Mouse (Mus musculus) midbrain, embryonic 12.5 days (tissue): ENCODE results near the gene Procr. TPM values are rescaled to one million over a fixed set of nuclear protein-coding genes. Genes with fewer than 3 reads are reported as not detected.
A peak's percentile ranks its signal among the peaks of the same experiment; 100 is the strongest.

Source experiments
- ATAC-seq: fragments of 200-750 bp; cut with Nextera tagmentation; 2 replicates; pipeline ENCODE4 v1.8.0; 2017; ENCODE audit warnings: low read depth, moderate TSS enrichment, moderate library complexity; ENCODE audit not compliant: low FRiP score
- H3K27ac ChIP-seq: fragments of 300-500 bp; sonication (generic); replicated peaks from 2 replicates; pipeline ENCODE4 v1.5.1; 2016; ENCODE audit warnings: mild to moderate bottlenecking
- H3K27me3 ChIP-seq: fragments of 300-500 bp; sonication (generic); 2 replicates; pipeline ENCODE4 v1.6.1; 2016; ENCODE audit warnings: mild to moderate bottlenecking
- H3K36me3 ChIP-seq: fragments of 300-500 bp; sonication (generic); 2 replicates; pipeline ENCODE4 v1.6.1; 2016
- H3K4me1 ChIP-seq: fragments of 300-500 bp; sonication (generic); 2 replicates; pipeline ENCODE4 v1.6.1; 2016
- H3K4me2 ChIP-seq: fragments of 300-500 bp; sonication (generic); replicated peaks from 2 replicates; pipeline ENCODE4 v1.6.1; 2016; ENCODE audit warnings: mild to moderate bottlenecking, moderate library complexity
- H3K4me3 ChIP-seq: fragments of 300-500 bp; sonication (generic); 2 replicates; pipeline ENCODE4 v1.5.1; 2016; ENCODE audit warnings: mild to moderate bottlenecking
- H3K9ac ChIP-seq: fragments of 300-500 bp; sonication (generic); replicated peaks from 2 replicates; pipeline ENCODE4 v1.6.1; 2016; ENCODE audit warnings: mild to moderate bottlenecking, moderate library complexity
- H3K9me3 ChIP-seq: fragments of 300-500 bp; sonication (generic); 2 replicates; pipeline ENCODE4 v1.6.1; 2016; ENCODE audit warnings: mild to moderate bottlenecking
- WGBS: fragments of 180-500 bp; shearing (Covaris S2); methylation state at CpG from one replicate; pipeline ENCODE4 v1.1.7; 2016; 5-methylcytosine and 5-hydroxymethylcytosine counted together
- polyA plus RNA-seq: library from polyadenylated mRNA; unstranded; fragments of >200 nt; fragmentation: Nextera tagmentation; extraction: Ambion mirVana; gene quantifications from 2 replicates; pipeline ENCODE4 v1.2.1, GENCODE M21; 2016

The Procr gene
- polyA plus RNA-seq: 3.1 and 3.7 TPM in 2 replicates

GRCm38 (mm10) chr2:155751014-155751786, at the start of gene Procr:
Procr (plus strand) TSS chr2:155751117.
- Histone ChIP-seq H3K36me3 (no peaks in the 10 kb centered on the region), H3K9ac (peak within 1 kb of the TSS; percentile 46), H3K4me2 (peak within 1 kb of the TSS; percentile 59), H3K9me3 (no peaks in the 10 kb centered on the region), H3K27me3 (peaks cover 20% of the 10 kb centered on the region), H3K27ac (no peak within 1 kb of the TSS), H3K4me1 (peaks cover 8% of the 10 kb centered on the region), H3K4me3 (peak within 1 kb of the TSS; percentile 33)
- no peak for ATAC-seq
- 3% methylated on average over 25 of the region's 25 CpGs for WGBS

- no peak overlapping the region for H3K4me2 ChIP-seq
- H3K27me3 ChIP-seq: no peaks in the 10 kb centered on the region
- H3K27ac ChIP-seq: no peak overlapping the region
- ATAC-seq: no peak
- peaks cover 39% of the 10 kb centered on the region for H3K36me3 ChIP-seq
- H3K9me3 ChIP-seq: no peaks in the 10 kb centered on the region
- H3K9ac ChIP-seq: no peak overlapping the region
- WGBS: 88% methylated on average over 19 of the region's 19 CpGs
- peaks cover 4% of the 10 kb centered on the region; the same call in 1 of the 2 replicates for H3K4me1 ChIP-seq
- no peak overlapping the region for H3K4me3 ChIP-seq
These were observed 49.5 kb upstream of the Procr start for GRCm38 (mm10) chr2:155701399-155701919.

- no peaks in the 10 kb centered on the region for H3K27me3 ChIP-seq
- H3K4me2 ChIP-seq: no peak overlapping the region
- peaks cover 54% of the 10 kb centered on the region for H3K36me3 ChIP-seq
- peak overlapping the region; percentile 67 for H3K27ac ChIP-seq
- no peak overlapping the region for H3K4me3 ChIP-seq
- H3K9ac ChIP-seq: no peak overlapping the region
- H3K4me1 ChIP-seq: peaks cover 4% of the 10 kb centered on the region; the same call in 1 of the 2 replicates
- peak; percentile 84; the same call in 1 of the 2 replicates for ATAC-seq
- H3K9me3 ChIP-seq: no peaks in the 10 kb centered on the region
- 21% methylated on average over 4 of the region's 4 CpGs for WGBS
These were observed 47.3 kb upstream of the Procr start for GRCm38 (mm10) chr2:155703630-155704029.

- Histone ChIP-seq H3K9ac (no peak overlapping the region), H3K27ac (no peak overlapping the region), H3K36me3 (peaks cover 69% of the 10 kb centered on the region), H3K4me1 (peaks cover 4% of the 10 kb centered on the region; the same call in 1 of the 2 replicates), H3K4me3 (no peak overlapping the region), H3K9me3 (no peaks in the 10 kb centered on the region), H3K4me2 (no peak overlapping the region), H3K27me3 (no peaks in the 10 kb centered on the region)
- 88% methylated on average over 4 of the region's 4 CpGs for WGBS
- ATAC-seq: no peak
These were observed 43.7 kb upstream of the Procr start for GRCm38 (mm10) chr2:155707251-155707650.

GRCm38 (mm10) chr2:155710557-155710956, 40.4 kb upstream of the Procr start:
- ATAC-seq: no peak
- 93% methylated on average over 11 of the region's 11 CpGs for WGBS

GRCm38 (mm10) chr2:155717082-155717990, 33.6 kb upstream of the Procr start:
- H3K4me2 ChIP-seq: no peak overlapping the region
- H3K9me3 ChIP-seq: no peaks in the 10 kb centered on the region
- H3K4me1 ChIP-seq: no peaks in the 10 kb centered on the region
- H3K4me3 ChIP-seq: no peak overlapping the region
- H3K36me3 ChIP-seq: peaks cover 76% of the 10 kb centered on the region
- H3K9ac ChIP-seq: no peak overlapping the region
- no peak overlapping the region for H3K27ac ChIP-seq
- no peaks in the 10 kb centered on the region for H3K27me3 ChIP-seq
- 87% methylated on average over 12 of the region's 12 CpGs for WGBS
- no peak for ATAC-seq

More at GRCm38 (mm10) chr2:155710557-155710956, 40.4 kb upstream of the Procr start:
- no peaks in the 10 kb centered on the region for H3K9me3 ChIP-seq
- no peak overlapping the region for H3K4me2 ChIP-seq
- no peak overlapping the region for H3K4me3 ChIP-seq
- H3K27ac ChIP-seq: no peak overlapping the region
- no peak overlapping the region for H3K9ac ChIP-seq
- H3K4me1 ChIP-seq: no peaks in the 10 kb centered on the region
- H3K36me3 ChIP-seq: peaks cover 80% of the 10 kb centered on the region
- H3K27me3 ChIP-seq: no peaks in the 10 kb centered on the region

- 93% methylated on average over 5 of the region's 5 CpGs for WGBS
- no peak overlapping the region for H3K9ac ChIP-seq
- H3K4me1 ChIP-seq: no peaks in the 10 kb centered on the region
- no peak overlapping the region for H3K4me2 ChIP-seq
- peaks cover 61% of the 10 kb centered on the region for H3K36me3 ChIP-seq
- no peak overlapping the region for H3K27ac ChIP-seq
- no peaks in the 10 kb centered on the region for H3K9me3 ChIP-seq
- ATAC-seq: no peak
- no peak overlapping the region for H3K4me3 ChIP-seq
- H3K27me3 ChIP-seq: no peaks in the 10 kb centered on the region
These were observed 30.3 kb upstream of the Procr start for GRCm38 (mm10) chr2:155720585-155720984.

- Histone ChIP-seq H3K27ac (no peak overlapping the region), H3K4me3 (no peak overlapping the region), H3K9ac (no peak overlapping the region), H3K27me3 (no peaks in the 10 kb centered on the region), H3K9me3 (no peaks in the 10 kb centered on the region), H3K4me1 (peaks cover 12% of the 10 kb centered on the region), H3K4me2 (no peak overlapping the region), H3K36me3 (peaks cover 43% of the 10 kb centered on the region)
- WGBS: 91% methylated on average over 5 of the region's 5 CpGs
- ATAC-seq: no peak
These were observed 26.9 kb upstream of the Procr start for GRCm38 (mm10) chr2:155724036-155724435.

GRCm38 (mm10) chr2:155724526-155724925, 26.4 kb upstream of the Procr start:
- Histone ChIP-seq H3K4me3 (no peak overlapping the region), H3K9ac (no peak overlapping the region), H3K4me1 (peaks cover 12% of the 10 kb centered on the region), H3K27ac (no peak overlapping the region), H3K27me3 (no peaks in the 10 kb centered on the region), H3K4me2 (no peak overlapping the region), H3K9me3 (no peaks in the 10 kb centered on the region), H3K36me3 (peaks cover 38% of the 10 kb centered on the region)
- WGBS: 92% methylated on average over 6 of the region's 6 CpGs
- ATAC-seq: no peak

- no peak overlapping the region for H3K4me3 ChIP-seq
- H3K9ac ChIP-seq: no peak overlapping the region
- WGBS: 85% methylated on average over 7 of the region's 7 CpGs
- H3K36me3 ChIP-seq: peaks cover 24% of the 10 kb centered on the region
- H3K27me3 ChIP-seq: no peaks in the 10 kb centered on the region
- H3K27ac ChIP-seq: no peak overlapping the region
- H3K9me3 ChIP-seq: no peaks in the 10 kb centered on the region
- H3K4me1 ChIP-seq: peaks cover 12% of the 10 kb centered on the region
- H3K4me2 ChIP-seq: no peak overlapping the region
- no peak for ATAC-seq
These were observed 24.6 kb upstream of the Procr start for GRCm38 (mm10) chr2:155726302-155726701.

- WGBS: 83% methylated on average over 7 of the region's 7 CpGs
These were observed 23.0 kb upstream of the Procr start for GRCm38 (mm10) chr2:155727764-155728395.

More at GRCm38 (mm10) chr2:155727764-155728395, 23.0 kb upstream of the Procr start:
- no peak overlapping the region for H3K9ac ChIP-seq
- peaks cover 16% of the 10 kb centered on the region; the same call in 1 of the 2 replicates for H3K36me3 ChIP-seq
- no peak overlapping the region for H3K4me3 ChIP-seq
- no peaks in the 10 kb centered on the region; the same call in 1 of the 2 replicates for H3K27me3 ChIP-seq
- H3K9me3 ChIP-seq: no peaks in the 10 kb centered on the region
- H3K4me1 ChIP-seq: peaks cover 12% of the 10 kb centered on the region
- no peak overlapping the region for H3K4me2 ChIP-seq
- ATAC-seq: no peak
- no peak overlapping the region for H3K27ac ChIP-seq
